Mouse (Mus musculus) common myeloid progenitor, adult 5-6 weeks (primary cell): ENCODE results near the gene Podxl2. TPM values are rescaled to one million over a fixed set of nuclear protein-coding genes. Genes with fewer than 3 reads are reported as not detected.

Source experiments
- ATAC-seq: replicated peaks from 2 replicates; pipeline ENCODE4 v1.8.0; 2016; ENCODE audit warnings: low read depth, mild to moderate bottlenecking, moderate TSS enrichment, inconsistent platforms; ENCODE audit not compliant: poor library complexity, severe bottlenecking
- total RNA-seq: library from RNA; stranded (forward); fragments of 200-1000, 187-1606 nt; gene quantifications from 2 replicates; pipeline ENCODE4 v1.2.3, GENCODE M21; 2017

Gene Podxl2
- total RNA-seq, 1 experiment from 2014 or later: 0.55 TPM

- ATAC-seq: peak; percentile 36; the same call in 1 of the 2 replicates
Measured at GRCm38 (mm10) chr6:88849270-88849669, 25.6 kb downstream of the Podxl2 start.

DNA sequence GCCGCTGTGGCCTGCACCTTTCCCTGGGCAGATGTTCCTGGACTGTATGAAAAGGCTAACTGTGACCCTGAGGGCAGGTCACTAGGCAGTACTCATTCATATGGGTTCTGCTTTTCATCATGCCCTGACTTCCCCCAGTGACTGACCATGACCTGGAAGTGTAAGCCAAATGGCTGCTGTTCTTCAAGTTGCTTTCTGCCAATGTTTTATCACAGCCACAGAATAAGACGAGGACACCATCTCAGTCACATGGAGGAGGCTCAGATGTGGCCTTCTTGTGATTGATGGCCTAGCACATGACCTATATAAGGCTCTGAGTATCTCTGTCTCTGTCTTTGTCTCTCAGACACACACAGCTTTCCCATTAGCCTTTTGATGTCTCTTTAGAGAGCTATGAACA is 27.3 kb downstream of the Podxl2 start:
- ATAC-seq: no peak

DNA sequence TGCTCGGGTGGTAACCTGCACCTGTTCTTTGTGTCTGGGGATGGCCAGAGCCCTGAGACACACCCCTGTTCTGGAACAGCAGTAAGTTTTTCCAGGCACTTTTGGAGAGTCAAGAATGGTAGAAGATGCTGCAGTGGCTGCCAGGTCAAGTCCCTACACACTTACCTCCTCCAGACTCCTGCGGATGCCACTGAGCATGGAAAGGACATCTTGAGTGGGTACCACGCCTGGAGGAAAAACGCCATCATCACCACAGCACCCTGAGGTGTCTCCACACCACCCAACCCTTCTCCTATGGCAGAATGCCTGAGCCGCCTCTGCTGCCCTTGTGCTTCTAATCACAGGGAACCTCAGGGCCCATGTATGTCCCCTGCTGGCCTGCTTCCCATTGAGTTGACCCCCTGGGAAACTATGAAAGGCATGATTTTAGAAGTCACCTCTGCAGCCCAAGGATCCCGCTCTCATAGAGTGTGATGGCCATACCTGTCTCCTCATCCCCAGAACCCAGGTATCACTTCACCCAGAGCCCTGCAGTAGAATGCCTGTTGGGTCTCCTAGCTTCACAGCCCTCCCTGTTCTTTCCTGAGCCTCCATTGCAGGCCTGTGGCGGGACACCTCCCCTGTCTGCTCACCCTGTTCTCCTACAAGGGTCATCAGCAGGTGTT is 29.8 kb downstream of the Podxl2 start:
- ATAC-seq: no peak

- no peak for ATAC-seq
Measured at GRCm38 (mm10) chr6:88843781-88844725, 30.8 kb downstream of the Podxl2 start.

GRCm38 (mm10) chr6:88843241-88843640 is 31.6 kb downstream of the Podxl2 start:
- no peak for ATAC-seq

- ATAC-seq: no peak
Measured at GRCm38 (mm10) chr6:88842731-88843151, 32.1 kb downstream of the Podxl2 start.

- ATAC-seq: peak; percentile 77
Measured at GRCm38 (mm10) chr6:88841781-88842689, 32.8 kb downstream of the Podxl2 start, which contains the start of gene Abtb1. Gene Abtb1, minus strand, starts transcription at chr6:88841984.

DNA sequence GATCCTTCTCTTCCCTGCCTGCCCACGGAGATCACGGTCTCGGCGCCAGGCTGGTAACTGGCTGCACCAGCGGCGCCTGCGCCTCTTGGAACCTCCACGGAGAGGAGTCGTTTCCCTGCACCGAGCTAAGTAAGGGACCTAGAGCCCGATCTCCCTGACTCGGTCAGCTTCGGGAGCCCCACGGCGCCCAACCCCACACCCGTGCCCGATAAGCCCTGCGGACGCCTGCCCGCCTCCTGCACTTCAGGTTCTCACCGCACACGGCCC is 33.4 kb downstream of the Podxl2 start:
- no peak for ATAC-seq

GRCm38 (mm10) chr6:88840791-88841513 is 33.9 kb downstream of the Podxl2 start:
- ATAC-seq: no peak

DNA sequence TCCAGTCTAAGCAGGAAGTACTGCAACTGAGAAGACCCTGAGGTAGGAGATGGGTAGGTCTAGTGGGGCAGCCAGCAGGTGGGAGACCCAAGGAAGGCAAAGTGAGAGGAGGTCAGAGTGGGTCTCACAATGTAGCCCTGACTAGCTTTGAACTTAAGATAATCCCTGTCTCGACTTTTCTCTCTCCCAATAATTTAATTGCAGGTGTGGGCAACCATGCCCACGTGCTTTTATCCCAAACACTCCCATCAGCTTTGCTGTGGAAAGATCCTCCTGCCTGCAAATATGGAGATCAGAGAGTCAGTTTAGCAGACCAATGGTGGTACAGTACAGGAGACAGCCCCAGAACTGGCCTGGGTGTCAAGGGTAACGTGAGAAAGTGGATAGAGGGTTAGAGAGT is 34.6 kb downstream of the Podxl2 start:
- ATAC-seq: no peak

DNA sequence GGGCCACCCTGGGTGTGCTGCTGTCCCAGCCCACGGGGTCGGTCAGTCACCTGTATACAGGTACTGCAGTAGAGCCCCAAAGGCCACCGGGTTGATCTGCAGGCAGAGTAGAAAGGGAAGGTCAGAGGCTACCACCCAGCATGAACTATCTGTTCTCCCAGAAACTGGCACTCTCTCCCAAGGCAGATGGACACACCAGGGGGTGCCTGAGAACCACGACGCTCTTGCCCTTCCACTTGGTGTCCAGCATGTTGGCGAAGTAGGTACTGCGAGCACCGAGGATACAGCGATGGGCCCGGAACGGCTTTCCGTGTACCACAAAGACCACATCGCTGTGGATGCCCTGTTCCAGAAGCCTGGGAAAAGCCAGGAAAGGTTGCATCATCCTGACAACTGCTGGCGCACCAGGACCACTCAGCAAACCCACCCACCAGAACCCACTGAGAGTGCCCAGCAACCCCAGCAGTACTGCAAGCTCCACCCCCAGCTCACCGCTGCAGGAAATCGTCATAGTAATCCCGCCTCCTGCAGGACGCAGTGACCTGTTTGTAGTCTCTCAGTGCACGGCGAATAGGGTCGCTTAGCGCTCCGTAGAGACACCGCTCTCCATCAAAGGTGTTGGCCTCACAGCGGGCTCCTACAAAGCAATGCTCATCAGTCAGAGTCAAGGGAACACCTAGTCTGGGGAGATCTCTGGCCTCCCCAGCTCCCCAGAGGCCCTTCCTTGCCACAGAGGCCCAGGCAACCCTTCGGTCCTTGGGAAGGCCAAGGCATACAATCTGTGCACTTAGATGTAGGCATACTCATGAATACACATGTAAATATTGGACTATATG is 35.5 kb downstream of the Podxl2 start:
- no peak for ATAC-seq

- ATAC-seq: no peak
Measured at GRCm38 (mm10) chr6:88838613-88839012, 36.2 kb downstream of the Podxl2 start.

DNA sequence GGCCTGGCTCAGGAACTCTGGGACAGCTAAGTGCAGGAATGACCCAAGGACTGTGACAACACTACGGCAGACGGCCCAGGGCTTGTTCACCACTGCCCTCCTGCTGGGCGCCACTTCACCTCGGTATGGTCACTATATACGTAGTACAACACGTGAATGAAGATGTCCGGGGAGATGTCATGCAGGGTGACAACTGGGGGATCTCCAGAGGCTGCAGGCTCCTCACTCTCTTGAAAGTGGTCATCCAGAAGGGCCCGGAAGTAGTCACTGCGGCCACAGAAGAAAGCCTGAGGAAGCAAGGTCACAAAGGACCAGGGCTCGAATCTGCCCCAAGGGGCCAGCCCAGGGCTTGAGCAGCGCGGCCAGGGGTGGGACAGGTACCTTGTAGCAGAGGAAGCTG is 36.8 kb downstream of the Podxl2 start:
- ATAC-seq: no peak

DNA sequence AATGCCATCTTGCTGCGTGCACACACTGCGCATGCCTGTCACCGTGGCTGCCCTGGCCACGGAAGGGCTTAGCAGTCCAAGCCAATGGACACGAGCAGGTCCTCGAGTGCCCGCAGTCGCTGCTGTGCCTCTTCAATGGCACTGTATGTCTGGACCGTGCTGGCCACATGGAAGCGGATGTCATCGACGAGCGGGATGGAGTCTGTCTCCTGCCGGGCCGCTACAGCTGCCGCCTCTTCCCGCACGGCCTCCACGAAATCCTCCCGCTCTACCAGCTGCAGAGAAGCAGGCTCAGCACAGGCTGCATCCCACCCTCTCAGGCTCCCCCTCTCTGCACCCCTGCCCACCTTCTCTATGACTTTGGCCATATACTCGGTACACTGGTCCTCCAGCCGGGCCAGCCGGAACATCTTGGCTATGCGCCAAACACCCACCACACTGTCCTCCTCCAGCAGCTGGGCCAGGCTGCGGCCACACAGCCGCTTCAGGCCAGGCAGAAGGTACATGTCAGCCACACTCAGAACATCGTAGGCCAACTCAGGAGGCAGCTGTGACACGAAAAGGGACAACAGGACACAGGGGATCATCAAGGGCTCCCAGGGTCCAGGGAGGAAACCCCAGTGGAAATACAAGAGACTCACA is 38.5 kb downstream of the Podxl2 start:
- ATAC-seq: no peak

DNA sequence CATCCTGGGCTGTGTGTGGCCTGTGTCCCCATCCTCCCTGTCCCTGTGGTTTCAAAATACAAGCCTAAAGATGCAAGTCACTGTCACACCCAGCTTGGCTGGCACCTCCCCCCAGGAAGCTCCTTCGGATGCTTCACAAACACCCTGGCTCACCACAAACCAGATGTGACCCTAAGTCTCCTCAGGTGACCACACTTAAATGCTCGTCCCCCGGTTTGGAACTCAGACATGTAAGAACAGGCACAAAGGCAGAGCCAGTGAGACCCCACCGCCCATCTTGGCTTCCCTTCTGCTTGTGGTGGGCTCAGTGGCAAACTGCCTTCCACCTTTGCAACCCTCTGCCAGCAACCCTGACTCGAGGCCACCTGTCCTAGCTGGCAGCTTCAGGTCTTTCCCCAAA is 39.8 kb downstream of the Podxl2 start:
- peak; percentile 59 for ATAC-seq

GRCm38 (mm10) chr6:88833340-88834140 is 41.3 kb downstream of the Podxl2 start:
- no peak for ATAC-seq

GRCm38 (mm10) chr6:88832663-88833062 is 42.2 kb downstream of the Podxl2 start:
- no peak for ATAC-seq

GRCm38 (mm10) chr6:88831456-88831855 is 43.4 kb downstream of the Podxl2 start:
- ATAC-seq: 0 out of 2 replicates have a peak, but pooled peaks have one; percentile 10
